In the genomic region with DNA sequence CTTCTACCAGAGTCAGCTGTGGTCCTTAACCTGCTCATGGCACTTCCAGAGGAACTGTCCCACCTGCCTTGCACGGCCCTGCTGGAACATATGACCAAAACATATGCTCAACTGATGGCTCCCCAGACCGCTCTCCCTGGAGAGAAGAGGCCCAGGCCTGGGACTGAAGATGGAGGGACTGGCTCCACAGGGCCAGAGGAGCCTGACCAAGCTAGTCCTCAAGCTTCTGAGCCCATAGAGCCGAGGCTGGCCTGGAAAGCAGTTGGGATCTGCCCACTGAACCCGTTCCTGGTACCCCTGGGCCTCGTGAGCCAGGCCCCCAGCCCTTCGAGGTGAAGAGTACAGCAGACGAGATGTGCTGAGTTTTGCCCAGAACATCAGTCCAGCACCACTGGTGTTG, we compare ENCODE assay signal across 13 mouse cellular contexts. TPM values are rescaled to one million over a fixed set of nuclear protein-coding genes. Genes with fewer than 3 reads are reported as not detected.
A peak's percentile ranks its signal among the peaks of the same experiment; 100 is the strongest.
DNase-seq lines count a peak whose midpoint lies in the region; ATAC-seq and TF ChIP-seq lines count a peak whose summit lies in the region.
"Not testable (repeated sequence)": the region's sequence is repeated elsewhere in the genome, so short reads cannot be mapped to it uniquely, and the experiment has no call there.
"Had no signal": no experiment of that assay in that cellular context is flagged by ENCODE, and none has a peak within 500 bp of the region (broad histone marks: within the 10 kb centered on the region; RNA-seq: fewer than 3 reads in every experiment).

No protein-coding gene starts in this region.

- H3K27me3 ChIP-seq in hindbrain, embryonic 13.5 days; neural tube, embryonic 11.5 days (ENCODE audit: control insufficient read depth, insufficient read depth, low read length): not testable (repeated sequence)

- not testable (repeated sequence) for H3K9me3 ChIP-seq in hindbrain, embryonic 13.5 days; neural tube, embryonic 11.5 days (ENCODE audit: control insufficient read depth, low read length)

- intact Hi-C loops in left cerebral cortex, adult 2 months (cut with DNase I), result loop anchor here (5.0 kb wide), 2 partner anchors 88 to 113 kb away; a partner anchor contains a TSS

- H3K4me1 ChIP-seq in hindbrain, embryonic 13.5 days (replicated peaks), result peaks cover 70% of the 10 kb centered on the region
- peaks cover 22% of the 10 kb centered on the region for H3K4me1 ChIP-seq in neural tube, embryonic 11.5 days (ENCODE audit: control insufficient read depth, insufficient read depth, low read length)
- H3K4me1 ChIP-seq in olfactory bulb, adult 2 months (ENCODE audit: control insufficient read depth, insufficient read depth, low read length), result peaks cover 53% of the 10 kb centered on the region

- H3K36me3 ChIP-seq in hindbrain, embryonic 13.5 days, result peaks cover 35% of the 10 kb centered on the region
- H3K36me3 ChIP-seq in neural tube, embryonic 11.5 days (ENCODE audit: control insufficient read depth, insufficient read depth, low read length), result not testable (repeated sequence)

- not testable (repeated sequence) for H3K4me2 ChIP-seq in hindbrain, embryonic 13.5 days; neural tube, embryonic 11.5 days (ENCODE audit: low read depth)

- not testable (repeated sequence) for ATAC-seq in hindbrain, embryonic 13.5 days (ENCODE audit: low FRiP score); neural tube, embryonic 11.5 days (ENCODE audit: insufficient read depth, low FRiP score, low TSS enrichment)

- TF ChIP-seq POLR2A in olfactory bulb, adult 2 months (IDR thresholded peaks at IDR 0.05; ENCODE audit: insufficient read depth, low read depth, low read length), result not testable (repeated sequence)

- TF ChIP-seq CTCF in layer of hippocampus, adult 2 months (conservative IDR thresholded peaks at IDR 0.05); left cerebral cortex, adult 2 months (IDR thresholded peaks at IDR 0.05); olfactory bulb, adult 2 months (IDR thresholded peaks at IDR 0.05; ENCODE audit: insufficient read depth, low read depth, low read length): not testable (repeated sequence)

- 0 out of 2 replicates have a peak overlapping the region, but pooled peaks have one; percentile 4 for H3K27ac ChIP-seq in hindbrain, embryonic 13.5 days
- peak overlapping the region; percentile 97 for H3K27ac ChIP-seq in layer of hippocampus, adult 2 months
- H3K27ac ChIP-seq in left cerebral cortex, adult 2 months, result peak overlapping the region; percentile 16; the same call in 1 of the 2 replicates
- not testable (repeated sequence) for H3K27ac ChIP-seq in neural tube, embryonic 11.5 days (ENCODE audit: low read depth, low read length)
- H3K27ac ChIP-seq in olfactory bulb, adult 2 months (ENCODE audit: insufficient read depth, low read depth, low read length), result 0 out of 2 replicates have a peak overlapping the region, but pooled peaks have one; percentile 89

- WGBS in hindbrain, embryonic 13.5 days, result 88% methylated on average over 7 of the region's 7 CpGs
- WGBS in neural tube, embryonic 11.5 days, result 88% methylated on average over 7 of the region's 7 CpGs
- 89% methylated on average over 7 of the region's 7 CpGs for WGBS in olfactory bulb, adult 2 months

- peak; percentile 90 for DNase-seq in heart, adult 11 months
- DNase-seq in kidney, postnatal 10 days, result peak; percentile 4
- not testable (repeated sequence) for DNase-seq in layer of hippocampus, adult 2 months (ENCODE audit: low spot score in 2 of 2); left cerebral cortex, adult 2 months (ENCODE audit: extremely low spot score in 1 of 2, low spot score in 2 of 2)
- DNase-seq in neural tube, embryonic 11.5 days (ENCODE audit: low spot score), result peak; percentile 6
- peak; percentile 37 for DNase-seq in testis, postnatal 10 days (ENCODE audit: low spot score)

- not testable (repeated sequence) for H3K4me3 ChIP-seq in hindbrain, embryonic 13.5 days; layer of hippocampus, adult 2 months; left cerebral cortex, adult 2 months; neural tube, embryonic 11.5 days (ENCODE audit: low read depth, low read length); olfactory bulb, adult 2 months (ENCODE audit: insufficient read depth, low read depth, low read length)

- not testable (repeated sequence) for H3K9ac ChIP-seq in hindbrain, embryonic 13.5 days; neural tube, embryonic 11.5 days (ENCODE audit: low read length)

RNA-seq across cellular contexts. Expression of a gene that starts 2.6 kb away (rescaled TPM):
- polyA plus RNA-seq in hindbrain, embryonic 13.5 days (2015; fragmentation: Nextera tagmentation; extraction: Ambion mirVana), result 62.1 and 65.2 TPM in 2 replicates
- 10 to 100 TPM; 27.7 to 27.8 TPM for total RNA-seq in layer of hippocampus, adult 2 months (2021)
- total RNA-seq in left cerebral cortex, adult 2 months (2021), result 10 to 100 TPM; 28.8 to 31.4 TPM
- polyA plus RNA-seq in neural tube, embryonic 11.5 days (2014; fragmentation: Nextera tagmentation; extraction: Ambion mirVana), result 61.4 and 68.6 TPM in 2 replicates
- polyA plus RNA-seq in olfactory bulb, adult 2 months (2012; ENCODE audit: insufficient read depth, insufficient read length, low replicate concordance, missing spikeins), result not detected in 2 replicates

RNA-seq across cellular contexts. Expression of a gene that starts 3.6 kb away (rescaled TPM):
- 281 and 287 TPM in 2 replicates for polyA plus RNA-seq in hindbrain, embryonic 13.5 days (2015; fragmentation: Nextera tagmentation; extraction: Ambion mirVana)
- 100 to 1,000 TPM; 515 to 555 TPM for total RNA-seq in layer of hippocampus, adult 2 months (2021)
- 100 to 1,000 TPM; 581 to 590 TPM for total RNA-seq in left cerebral cortex, adult 2 months (2021)
- polyA plus RNA-seq in neural tube, embryonic 11.5 days (2014; fragmentation: Nextera tagmentation; extraction: Ambion mirVana), result 140 TPM in 2 replicates
- polyA plus RNA-seq in olfactory bulb, adult 2 months (2012; ENCODE audit: insufficient read depth, insufficient read length, low replicate concordance, missing spikeins), result not detected in 2 replicates
- polyA plus RNA-seq: CD4-positive, CD25-positive, alpha-beta regulatory T cell, adult 4 months had no signal

RNA-seq across cellular contexts. Expression of a gene that starts 7.5 kb away (rescaled TPM):
- 5.0 and 5.2 TPM in 2 replicates for polyA plus RNA-seq in hindbrain, embryonic 13.5 days (2015; fragmentation: Nextera tagmentation; extraction: Ambion mirVana)
- 10 to 100 TPM; 18.0 to 20.3 TPM for total RNA-seq in layer of hippocampus, adult 2 months (2021)
- 10 to 100 TPM in 1 of 2 experiments, 1 to 10 TPM in 1; 8.2 to 10.5 TPM for total RNA-seq in left cerebral cortex, adult 2 months (2021)
- polyA plus RNA-seq in neural tube, embryonic 11.5 days (2014; fragmentation: Nextera tagmentation; extraction: Ambion mirVana), result 2.1 and 2.3 TPM in 2 replicates
- not detected in 2 replicates for polyA plus RNA-seq in olfactory bulb, adult 2 months (2012; ENCODE audit: insufficient read depth, insufficient read length, low replicate concordance, missing spikeins)

RNA-seq across cellular contexts. Expression of a gene that starts 16.8 kb away (rescaled TPM):
- polyA plus RNA-seq in hindbrain, embryonic 13.5 days (2015; fragmentation: Nextera tagmentation; extraction: Ambion mirVana), result 1.00 and 1.7 TPM in 2 replicates
- total RNA-seq in layer of hippocampus, adult 2 months (2021), result 1 to 10 TPM; 1.1 to 2.4 TPM
- total RNA-seq in left cerebral cortex, adult 2 months (2021), result 1 to 10 TPM in 1 of 2 experiments, not detected in 1; 1.8 TPM
- polyA plus RNA-seq in neural tube, embryonic 11.5 days (2014; fragmentation: Nextera tagmentation; extraction: Ambion mirVana), result 0.43 and 0.70 TPM in 2 replicates
- not detected in 2 replicates for polyA plus RNA-seq in olfactory bulb, adult 2 months (2012; ENCODE audit: insufficient read depth, insufficient read length, low replicate concordance, missing spikeins)
- total RNA-seq: adrenal gland, postnatal 14 days; ES-E14; MEL had no signal
- polyA plus RNA-seq: Patski had no signal

RNA-seq across cellular contexts. Expression of a gene that starts 16.9 kb away (rescaled TPM):
- polyA plus RNA-seq in hindbrain, embryonic 13.5 days (2015; fragmentation: Nextera tagmentation; extraction: Ambion mirVana), result 28.5 and 30.8 TPM in 2 replicates
- total RNA-seq in layer of hippocampus, adult 2 months (2021), result 100 to 1,000 TPM in 1 of 2 experiments, 10 to 100 TPM in 1; 98.4 to 106 TPM
- 10 to 100 TPM; 98.1 to 99.1 TPM for total RNA-seq in left cerebral cortex, adult 2 months (2021)
- 23.0 and 23.4 TPM in 2 replicates for polyA plus RNA-seq in neural tube, embryonic 11.5 days (2014; fragmentation: Nextera tagmentation; extraction: Ambion mirVana)
- polyA plus RNA-seq in olfactory bulb, adult 2 months (2012; ENCODE audit: insufficient read depth, insufficient read length, low replicate concordance, missing spikeins), result not detected in 2 replicates

Comparison
In these comparisons a context has a peak if more than half of its experiments do, and no peak if none do; other contexts are left out.
1. RNA of a gene that starts 2.6 kb away (polyA plus RNA-seq): 61.4 to 68.6 TPM in neural tube, embryonic 11.5 days and 62.1 to 65.2 TPM in hindbrain, embryonic 13.5 days; not detected in olfactory bulb, adult 2 months; every median in the first group is over 10 times any median in the second.